Mouse (Mus musculus) heart, adult 2 months (tissue): ENCODE data around the gene 1520401A03Rik. TPM values are rescaled to one million over a fixed set of nuclear protein-coding genes. Genes with fewer than 3 reads are reported as not detected.

ENCODE experiments used
- DNase-seq, 2 experiments: peaks; one replicate each; pipeline ENCODE4 v3.0.0; 2021
- H3K27ac ChIP-seq: fragments of 200-600 bp; 2 replicates; pipeline ENCODE4 v1.8.1; 2022
- H3K27me3 ChIP-seq: fragments of 200-500 bp; 2 replicates; pipeline ENCODE4 v1.6.1; 2012; ENCODE audit warnings: mild to moderate bottlenecking, low read length, inconsistent platforms, mixed read lengths; ENCODE audit not compliant: control insufficient read depth, insufficient read depth
- H3K36me3 ChIP-seq: fragments of 200-500 bp; 2 replicates; pipeline ENCODE4 v1.6.1; 2012; ENCODE audit warnings: low read length, inconsistent platforms; ENCODE audit not compliant: control insufficient read depth, insufficient read depth
- H3K4me1 ChIP-seq: fragments of 200-500 bp; 2 replicates; pipeline ENCODE4 v1.6.1; 2011; ENCODE audit warnings: low read length; ENCODE audit not compliant: control insufficient read depth, insufficient read depth
- H3K4me3 ChIP-seq: fragments of 200-600 bp; 2 replicates; pipeline ENCODE4 v1.8.1; 2022
- H3K79me2 ChIP-seq: fragments of 200-500 bp; replicated peaks from 2 replicates; pipeline ENCODE4 v1.6.1; 2012; ENCODE audit warnings: mild to moderate bottlenecking, inconsistent platforms, low read length, moderate library complexity, mixed read lengths; ENCODE audit not compliant: control insufficient read depth, insufficient read depth
- H3K9ac ChIP-seq: fragments of 200-500 bp; 2 replicates; pipeline ENCODE4 v1.6.1; 2012; ENCODE audit warnings: low read depth, mild to moderate bottlenecking, control low read depth, inconsistent platforms, low read length, mixed read lengths
- CTCF ChIP-seq: fragments of 200-600 bp; IDR thresholded peaks from 2 replicates; pipeline ENCODE4 v1.8.1; 2022; ENCODE audit warnings: antibody characterized with exemption, mild to moderate bottlenecking, moderate library complexity
- EP300 ChIP-seq: fragments of 200-500 bp; IDR thresholded peaks from 2 replicates; pipeline ENCODE4 v1.6.1; 2011; ENCODE audit warnings: low read depth, low read length, control low read depth; ENCODE audit not compliant: insufficient read depth
- POLR2A ChIP-seq: fragments of 200-500 bp; IDR thresholded peaks from 2 replicates; pipeline ENCODE4 v1.6.1; 2011; ENCODE audit warnings: mild to moderate bottlenecking, low read depth, low read length, control low read depth; ENCODE audit not compliant: insufficient read depth
- WGBS: fragments of 180-500 bp; shearing (Covaris S2); methylation state at CpG from one replicate; pipeline ENCODE4 v1.1.7; 2018; 5-methylcytosine and 5-hydroxymethylcytosine counted together
- intact Hi-C: fragments of 180-260 bp; cut with DNase I; formaldehyde crosslinking; loops from one replicate; pipeline ENCODE4 v1.15.1; 2025
- polyA plus RNA-seq: library from polyadenylated mRNA; depleted of rRNA; stranded (reverse); fragments of >200 nt; gene quantifications from 2 replicates; pipeline ENCODE4 v1.2.3, GENCODE M21; 2012
- total RNA-seq, 2 experiments: library from RNA; stranded (reverse); gene quantifications; 2 replicates each; pipeline ENCODE4 v1.2.3; 2021

1520401A03Rik gene
- total and polyA plus RNA-seq, 3 experiments = not detected

DNA sequence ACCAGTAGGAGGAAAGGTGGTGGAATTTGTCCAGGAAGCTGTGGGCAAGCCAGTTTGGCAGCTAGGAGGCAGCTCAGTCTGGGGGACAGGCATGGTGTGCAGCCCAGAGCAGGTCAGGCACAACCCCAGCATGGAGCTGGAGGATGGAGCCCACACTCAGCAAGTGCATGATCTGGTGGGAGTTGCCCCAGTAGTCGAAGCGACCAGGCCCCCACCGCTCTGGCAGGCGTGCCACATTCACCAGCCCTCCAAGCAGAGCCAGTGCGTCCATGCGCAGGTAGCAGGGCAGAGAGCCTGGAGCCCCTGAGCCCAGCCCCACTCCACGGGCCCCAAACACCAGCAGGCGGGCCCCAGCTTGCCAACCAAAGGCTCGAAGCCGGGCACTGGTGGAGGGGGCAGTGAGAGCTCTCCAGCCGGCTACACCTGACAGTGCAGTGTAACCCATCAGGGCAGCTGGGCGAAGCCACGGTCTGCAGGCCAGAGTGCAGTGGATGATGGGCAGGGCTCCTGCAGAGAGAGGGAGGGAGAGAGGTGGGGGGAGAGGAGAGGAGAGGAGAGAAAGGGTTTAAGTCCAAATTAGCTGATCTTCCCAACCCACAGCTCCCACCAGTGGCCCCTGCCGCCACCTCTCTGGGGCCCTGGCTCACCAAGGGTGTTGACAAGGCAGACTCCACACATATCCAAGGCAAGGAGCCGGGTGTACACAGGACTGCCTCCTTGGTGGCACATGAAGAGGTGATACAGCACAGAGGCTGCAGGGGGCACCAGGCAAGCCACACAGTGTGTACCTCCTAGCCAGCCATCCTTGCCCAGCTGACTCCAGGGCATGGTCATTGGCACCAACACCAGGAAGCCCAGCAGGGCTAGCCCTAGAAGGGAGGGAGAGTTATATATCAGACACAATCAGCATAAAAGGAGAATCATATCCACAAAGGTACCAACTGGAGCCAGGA, 15.2 kb upstream of the 1520401A03Rik start:
- intact Hi-C loops = no loop called here
- no peaks in the 10 kb centered on the region for H3K36me3 ChIP-seq
- DNase-seq = no peak
- WGBS = 85% methylated on average over 15 of the region's 15 CpGs
- no peak overlapping the region for H3K4me3 ChIP-seq
- H3K79me2 ChIP-seq = no peaks in the 10 kb centered on the region
- H3K27ac ChIP-seq = no peak overlapping the region
- no peak overlapping the region for H3K9ac ChIP-seq
- peaks cover 5% of the 10 kb centered on the region for H3K4me1 ChIP-seq
- peaks cover 3% of the 10 kb centered on the region for H3K27me3 ChIP-seq
- peak; percentile 23; the same call in 1 of the 2 replicates for TF ChIP-seq CTCF
- no peak for TF ChIP-seq EP300

DNA sequence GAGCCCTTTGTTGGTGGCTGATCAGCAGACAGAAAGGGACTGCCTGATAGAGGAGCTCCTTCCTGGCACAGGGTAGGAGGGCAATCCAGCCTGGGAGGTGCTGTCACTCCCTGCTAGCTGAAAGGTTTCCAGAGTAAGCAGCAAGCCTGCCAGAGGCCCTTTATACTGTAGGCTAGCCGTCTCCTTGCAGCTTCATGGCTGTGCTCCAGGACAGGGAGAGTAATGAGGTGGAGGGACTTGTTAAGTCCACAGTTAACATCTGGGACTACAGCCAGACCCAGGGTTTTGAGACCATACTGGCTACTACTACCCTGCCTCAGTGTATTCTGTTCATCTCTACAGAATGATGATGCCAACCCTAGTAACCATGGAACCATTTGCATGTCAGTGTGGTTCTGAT, 11.8 kb upstream of the 1520401A03Rik start:
- Histone ChIP-seq H3K27me3 (no peaks in the 10 kb centered on the region), H3K9ac (no peak overlapping the region), H3K4me3 (no peak overlapping the region), H3K27ac (no peak overlapping the region), H3K36me3 (no peaks in the 10 kb centered on the region), H3K4me1 (peaks cover 4% of the 10 kb centered on the region), H3K79me2 (no peaks in the 10 kb centered on the region)
- no peak for DNase-seq
- intact Hi-C loops = no loop called here
- WGBS = 36% methylated on average over 1 of the region's 1 CpGs
- TF ChIP-seq EP300 (no peak), CTCF (no peak), POLR2A (no peak)

DNA sequence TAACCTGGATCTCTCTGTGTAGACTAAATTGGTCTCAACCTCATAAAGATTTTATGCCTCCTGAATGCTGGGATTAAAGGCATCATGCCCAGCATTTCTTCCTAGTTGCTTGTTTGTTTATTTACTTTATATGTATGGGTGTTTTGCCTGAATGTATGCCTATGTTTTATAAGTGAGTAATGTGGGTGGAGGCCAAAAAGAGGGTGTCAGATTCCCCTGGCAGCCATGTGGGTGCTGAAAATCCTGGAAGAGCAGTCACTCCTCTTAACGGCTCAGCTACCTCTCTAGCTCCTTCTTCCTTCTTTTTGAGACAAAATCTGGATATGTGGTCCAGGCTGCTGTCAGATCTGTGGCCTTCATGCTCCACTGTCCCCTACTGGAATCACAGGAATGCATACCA, 7.9 kb upstream of the 1520401A03Rik start:
- DNase-seq = no peak
- H3K4me1 ChIP-seq = peaks cover 3% of the 10 kb centered on the region
- H3K27ac ChIP-seq = no peak overlapping the region
- H3K9ac ChIP-seq = no peak overlapping the region
- no peaks in the 10 kb centered on the region for H3K27me3 ChIP-seq
- intact Hi-C loops = no loop called here
- WGBS = 31% methylated on average over 1 of the region's 1 CpGs
- no peak for TF ChIP-seq CTCF
- no peak for TF ChIP-seq EP300
- TF ChIP-seq POLR2A = no peak
- no peak overlapping the region for H3K4me3 ChIP-seq
- no peaks in the 10 kb centered on the region for H3K79me2 ChIP-seq
- H3K36me3 ChIP-seq = no peaks in the 10 kb centered on the region

DNA sequence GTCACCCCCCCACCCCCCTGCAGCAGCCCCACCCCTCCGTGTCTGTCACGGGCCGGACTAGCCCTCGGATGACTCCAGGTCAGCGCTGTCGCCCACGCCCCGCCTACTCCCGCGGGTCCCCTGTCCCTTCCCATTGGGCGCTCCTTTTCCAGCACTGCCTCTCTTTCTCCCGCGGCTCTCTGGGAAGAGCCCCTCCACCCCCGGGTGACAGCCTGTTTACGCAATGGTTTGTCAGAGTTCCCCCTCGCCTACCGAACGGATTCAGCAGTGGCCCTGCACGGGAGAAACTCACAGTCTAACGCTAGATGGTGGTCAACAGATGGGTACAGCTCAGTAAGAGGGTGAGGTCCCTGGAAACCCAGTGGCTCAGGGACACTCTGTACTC, 4.2 kb upstream of the 1520401A03Rik start:
- peak overlapping the region; percentile 91 for H3K4me3 ChIP-seq
- WGBS = under 1% methylated on average over 20 of the region's 20 CpGs
- H3K36me3 ChIP-seq = no peaks in the 10 kb centered on the region
- H3K27ac ChIP-seq = peak overlapping the region; percentile 86
- no peaks in the 10 kb centered on the region for H3K27me3 ChIP-seq
- DNase-seq = peak; percentile 83 to 90
- intact Hi-C loops = no loop called here
- peaks cover 3% of the 10 kb centered on the region for H3K4me1 ChIP-seq
- peak overlapping the region; percentile 51 for H3K9ac ChIP-seq
- TF ChIP-seq CTCF = peak; percentile 33
- no peak for TF ChIP-seq EP300
- peak; percentile 78 for TF ChIP-seq POLR2A
- no peaks in the 10 kb centered on the region for H3K79me2 ChIP-seq

DNA sequence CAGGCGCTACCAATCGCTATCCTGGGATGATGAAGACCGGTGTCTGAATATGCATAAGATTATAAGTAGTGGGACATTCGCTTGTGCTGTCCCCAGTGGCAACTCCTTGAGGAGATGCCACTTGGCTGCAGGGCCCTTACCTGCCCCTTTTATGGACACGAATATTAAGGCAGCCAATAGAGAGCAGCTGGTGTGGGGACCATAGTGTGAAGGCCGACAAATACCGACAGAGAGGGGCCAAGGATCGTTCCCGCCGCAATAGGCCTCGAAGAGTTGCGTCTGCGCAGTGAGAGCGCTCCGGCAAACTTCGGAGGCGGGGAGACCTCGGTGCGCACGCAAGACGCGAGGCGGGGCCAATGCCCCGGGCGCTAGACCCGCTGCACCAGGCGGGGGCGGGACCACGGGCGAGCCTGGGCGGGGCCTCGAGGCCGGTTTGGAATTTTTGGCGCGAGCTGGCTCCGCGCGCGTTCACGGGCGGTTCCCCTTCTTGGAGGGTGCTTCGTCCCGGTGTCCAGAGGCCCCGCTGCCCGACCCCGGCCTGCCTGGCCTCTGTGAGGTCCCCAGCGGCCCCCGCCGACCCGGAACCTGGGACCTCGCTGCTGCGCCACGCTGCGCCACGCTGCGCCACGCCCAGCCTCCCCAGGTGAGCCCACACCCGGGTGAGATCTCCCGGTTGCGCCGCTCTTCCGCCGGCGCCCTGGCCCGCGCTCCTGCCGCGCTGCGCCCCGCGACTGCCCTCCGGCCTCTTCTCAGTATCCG, 3.6 kb upstream of the 1520401A03Rik start, which contains the start of gene Pkmyt1:
Pkmyt1 (plus strand) TSS at position 338 of the 759 bp plus-strand sequence.
- intact Hi-C loops = no loop called here
- Histone ChIP-seq H3K27ac (peak within 1 kb of the TSS; percentile 86), H3K27me3 (no peaks in the 10 kb centered on the region), H3K79me2 (no peaks in the 10 kb centered on the region), H3K9ac (peak within 1 kb of the TSS; percentile 71), H3K36me3 (no peaks in the 10 kb centered on the region), H3K4me3 (peak within 1 kb of the TSS; percentile 91), H3K4me1 (peaks cover 3% of the 10 kb centered on the region)
- peak; percentile 96 to 98 for DNase-seq
- WGBS = 2% methylated on average over 73 of the region's 73 CpGs
- TF ChIP-seq EP300 (no peak), CTCF (peak; percentile 21), POLR2A (peak; percentile 95)

DNA sequence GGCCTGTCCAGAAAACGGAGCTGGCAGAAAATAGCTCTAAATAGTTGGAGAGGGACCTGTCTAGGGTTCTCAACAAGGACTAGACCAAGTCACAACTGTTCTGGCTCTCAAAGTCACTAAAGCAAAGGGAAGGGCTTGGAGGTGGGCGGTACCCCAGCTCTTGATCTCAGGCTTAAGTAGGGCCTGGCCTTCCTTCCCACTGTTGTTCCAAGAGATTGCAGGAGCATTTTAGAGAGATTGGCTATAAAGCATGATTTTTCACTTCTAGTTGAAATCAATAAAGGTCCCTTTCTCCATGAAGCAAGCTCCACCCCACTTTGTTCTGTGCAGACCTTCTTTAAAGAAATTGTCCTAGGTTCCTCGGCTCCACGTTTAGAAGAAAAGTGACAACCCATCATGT, 2.9 kb upstream of the 1520401A03Rik start:
- H3K79me2 ChIP-seq = no peaks in the 10 kb centered on the region
- intact Hi-C loops = no loop called here
- 53% methylated on average over 4 of the region's 4 CpGs for WGBS

More for the DNA sequence above, 2.9 kb upstream of the 1520401A03Rik start:
- DNase-seq = no peak
- Histone ChIP-seq H3K4me1 (peaks cover 3% of the 10 kb centered on the region), H3K4me3 (peak overlapping the region; percentile 91; the same call in 1 of the 2 replicates), H3K27ac (peak overlapping the region; percentile 86; the same call in 1 of the 2 replicates), H3K36me3 (no peaks in the 10 kb centered on the region), H3K27me3 (no peaks in the 10 kb centered on the region), H3K9ac (no peak overlapping the region; the same call in 1 of the 2 replicates)
- TF ChIP-seq CTCF (no peak), EP300 (no peak), POLR2A (no peak)
